7 mouse cellular contexts compared by ENCODE assay signal in the genomic region with DNA sequence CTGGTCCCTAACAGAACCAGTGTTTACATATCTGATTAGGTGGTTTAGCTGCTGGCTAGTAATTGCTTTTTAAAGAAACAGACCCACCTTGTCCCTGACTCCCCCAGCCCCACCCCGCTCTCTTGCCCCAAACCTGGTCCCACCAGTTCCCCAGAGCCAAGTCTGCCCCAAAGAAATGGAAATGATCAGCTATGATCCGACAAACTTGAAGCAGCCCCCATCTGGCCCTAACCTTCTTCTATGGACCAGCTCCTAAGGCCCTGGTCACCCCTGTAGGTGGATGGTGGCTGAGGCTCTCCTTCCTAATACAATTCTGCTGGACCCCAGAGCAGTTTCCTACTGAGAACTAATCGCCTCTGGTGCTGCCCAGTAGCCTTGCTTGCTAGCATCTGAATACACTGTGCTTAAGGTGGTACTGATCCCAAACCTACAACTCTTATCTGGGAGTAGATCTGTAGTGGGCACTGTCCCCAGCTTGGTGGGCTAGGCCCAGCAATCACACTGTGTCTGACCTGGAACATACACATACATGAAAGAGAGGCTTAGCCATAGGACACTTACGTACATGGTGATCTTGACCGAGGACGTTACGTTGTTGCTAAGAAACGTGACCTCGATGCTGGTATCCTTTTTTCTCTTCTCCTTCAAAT. TPM values are rescaled to one million over a fixed set of nuclear protein-coding genes. Genes with fewer than 3 reads are reported as not detected.
A peak's percentile ranks its signal among the peaks of the same experiment; 100 is the strongest.
DNase-seq lines count a peak whose midpoint lies in the region; ATAC-seq lines count a peak whose summit lies in the region.

No protein-coding gene starts in this region.

- peak overlapping the region; percentile 57 for H3K4me2 ChIP-seq in liver, embryonic 11.5 days
- H3K4me2 ChIP-seq in forebrain, embryonic 11.5 days (ENCODE audit: low read depth, low read length, severe bottlenecking): peak overlapping the region; percentile 54; the same call in 1 of the 2 replicates
- H3K4me2 ChIP-seq in intestine, embryonic 16.5 days (ENCODE audit: low read depth, low read length): peak overlapping the region; percentile 55
- H3K4me2 ChIP-seq in neural tube, embryonic 14.5 days (ENCODE audit: low read depth, low read length): peak overlapping the region; percentile 45

- no peaks in the 10 kb centered on the region for H3K27me3 ChIP-seq in liver, embryonic 11.5 days (replicated peaks; ENCODE audit: control insufficient read depth, insufficient read depth, low read length)
- H3K27me3 ChIP-seq in forebrain, embryonic 11.5 days (ENCODE audit: control insufficient read depth, insufficient read depth, low read length): no peaks in the 10 kb centered on the region
- H3K27me3 ChIP-seq in intestine, embryonic 16.5 days (replicated peaks; ENCODE audit: control insufficient read depth, insufficient read depth, low read length): no peaks in the 10 kb centered on the region
- no peaks in the 10 kb centered on the region for H3K27me3 ChIP-seq in neural tube, embryonic 14.5 days (ENCODE audit: control insufficient read depth, insufficient read depth, low read length)

- DNase-seq in liver, embryonic 11.5 days (ENCODE audit: low spot score): no peak
- no peak for DNase-seq in liver
- DNase-seq in forebrain, embryonic 11.5 days (ENCODE audit: low spot score): no peak
- DNase-seq in embryo, embryonic 10 days (ENCODE audit: low spot score): no peak
- no peak for DNase-seq in gastrocnemius, adult 18-20 months (ENCODE audit: low spot score)

- H3K4me1 ChIP-seq in liver, embryonic 11.5 days (replicated peaks; ENCODE audit: control insufficient read depth, insufficient read depth, low read length): peaks cover 10% of the 10 kb centered on the region
- H3K4me1 ChIP-seq in forebrain, embryonic 11.5 days (replicated peaks; ENCODE audit: control insufficient read depth, insufficient read depth, low read length): peaks cover 9% of the 10 kb centered on the region; the same call in 1 of the 2 replicates
- H3K4me1 ChIP-seq in intestine, embryonic 16.5 days (ENCODE audit: control insufficient read depth, insufficient read depth, low read length): peaks cover 11% of the 10 kb centered on the region; the same call in 1 of the 2 replicates
- peaks cover 11% of the 10 kb centered on the region; the same call in 1 of the 2 replicates for H3K4me1 ChIP-seq in neural tube, embryonic 14.5 days (ENCODE audit: control insufficient read depth, insufficient read depth, low read length)

- no peak overlapping the region for H3K4me3 ChIP-seq in liver, embryonic 11.5 days (ENCODE audit: low read depth, low read length)
- H3K4me3 ChIP-seq in forebrain, embryonic 11.5 days (ENCODE audit: low read depth, low read length): no peak overlapping the region
- H3K4me3 ChIP-seq in intestine, embryonic 16.5 days (ENCODE audit: low read length): peak overlapping the region; percentile 24
- no peak overlapping the region for H3K4me3 ChIP-seq in neural tube, embryonic 14.5 days (ENCODE audit: low read depth, low read length)

- 0 out of 2 replicates have a peak, but pooled peaks have one; percentile 3 for ATAC-seq in liver, embryonic 11.5 days (replicated peaks; ENCODE audit: low FRiP score)
- peak; percentile 39 for ATAC-seq in forebrain, embryonic 11.5 days (replicated peaks; ENCODE audit: low FRiP score)
- ATAC-seq in intestine, embryonic 16.5 days: no peak
- peak; percentile 33; the same call in 1 of the 2 replicates for ATAC-seq in neural tube, embryonic 14.5 days (ENCODE audit: low read depth)

- H3K36me3 ChIP-seq in liver, embryonic 11.5 days (ENCODE audit: control insufficient read depth, insufficient read depth, low read length): no peaks in the 10 kb centered on the region
- no peaks in the 10 kb centered on the region for H3K36me3 ChIP-seq in forebrain, embryonic 11.5 days (ENCODE audit: control insufficient read depth, insufficient read depth, low read length)
- no peaks in the 10 kb centered on the region for H3K36me3 ChIP-seq in intestine, embryonic 16.5 days (ENCODE audit: control insufficient read depth, insufficient read depth, low read length)
- H3K36me3 ChIP-seq in neural tube, embryonic 14.5 days (ENCODE audit: control insufficient read depth, insufficient read depth, low read length): no peaks in the 10 kb centered on the region

- WGBS in liver, embryonic 11.5 days: 72% methylated on average over 9 of the region's 9 CpGs
- 74% methylated on average over 9 of the region's 9 CpGs for WGBS in forebrain, embryonic 11.5 days
- WGBS in intestine, embryonic 16.5 days: 66% methylated on average over 9 of the region's 9 CpGs
- WGBS in neural tube, embryonic 14.5 days: 83% methylated on average over 9 of the region's 9 CpGs

- H3K27ac ChIP-seq in liver, embryonic 11.5 days (ENCODE audit: low read depth, low read length): peak overlapping the region; percentile 47; the same call in 1 of the 2 replicates
- H3K27ac ChIP-seq in forebrain, embryonic 11.5 days (ENCODE audit: low read depth, low read length): 0 out of 2 replicates have a peak overlapping the region, but pooled peaks have one; percentile 34
- H3K27ac ChIP-seq in intestine, embryonic 16.5 days (ENCODE audit: low read length): no peak overlapping the region
- H3K27ac ChIP-seq in neural tube, embryonic 14.5 days (ENCODE audit: low read depth, low read length): peak overlapping the region; percentile 76; the same call in 1 of the 2 replicates

- H3K9me3 ChIP-seq in liver, embryonic 11.5 days (ENCODE audit: control insufficient read depth, low read length): no peaks in the 10 kb centered on the region
- H3K9me3 ChIP-seq in forebrain, embryonic 11.5 days (ENCODE audit: control insufficient read depth, low read length): no peaks in the 10 kb centered on the region
- H3K9me3 ChIP-seq in intestine, embryonic 16.5 days (ENCODE audit: control insufficient read depth, low read length): no peaks in the 10 kb centered on the region
- H3K9me3 ChIP-seq in neural tube, embryonic 14.5 days (ENCODE audit: control insufficient read depth, low read length): no peaks in the 10 kb centered on the region

- peak overlapping the region; percentile 39 for H3K9ac ChIP-seq in liver, embryonic 11.5 days (ENCODE audit: low read depth, low read length)
- H3K9ac ChIP-seq in forebrain, embryonic 11.5 days (ENCODE audit: low read length): peak overlapping the region; percentile 37; the same call in 1 of the 2 replicates
- peak overlapping the region; percentile 60 for H3K9ac ChIP-seq in intestine, embryonic 16.5 days (ENCODE audit: low read depth, low read length)
- H3K9ac ChIP-seq in neural tube, embryonic 14.5 days (replicated peaks; ENCODE audit: low read depth, low read length): peak overlapping the region; percentile 26

RNA-seq across cellular contexts. Expression of gene Pla1a, which starts 32.5 kb away (rescaled TPM):
- polyA plus RNA-seq in liver, embryonic 11.5 days (2014; fragmentation: Nextera tagmentation; extraction: Ambion mirVana): 0.79 and 1.4 TPM in 2 replicates
- polyA plus RNA-seq in forebrain, embryonic 11.5 days (2014; fragmentation: Nextera tagmentation; extraction: Ambion mirVana): 0.15 and 0.25 TPM in 2 replicates
- polyA plus RNA-seq in intestine, embryonic 16.5 days (2015; fragmentation: Nextera tagmentation; extraction: Ambion mirVana): 1.3 and 1.9 TPM in 2 replicates
- 0.47 and 0.70 TPM in 2 replicates for polyA plus RNA-seq in neural tube, embryonic 14.5 days (2014; fragmentation: Nextera tagmentation; extraction: Ambion mirVana)
- 1 to 10 TPM; 3.3 to 6.8 TPM for total RNA-seq in gastrocnemius, adult 18-20 months (2021)

RNA-seq across cellular contexts. Expression of gene Popdc2, which starts 38.4 kb away (rescaled TPM):
- 14.8 and 15.8 TPM in 2 replicates for polyA plus RNA-seq in liver, embryonic 11.5 days (2014; fragmentation: Nextera tagmentation; extraction: Ambion mirVana)
- 0.56 and 1.4 TPM in 2 replicates for polyA plus RNA-seq in forebrain, embryonic 11.5 days (2014; fragmentation: Nextera tagmentation; extraction: Ambion mirVana)
- polyA plus RNA-seq in intestine, embryonic 16.5 days (2015; fragmentation: Nextera tagmentation; extraction: Ambion mirVana): 15.0 and 20.2 TPM in 2 replicates
- 0.62 and 0.71 TPM in 2 replicates for polyA plus RNA-seq in neural tube, embryonic 14.5 days (2014; fragmentation: Nextera tagmentation; extraction: Ambion mirVana)
- 10 to 100 TPM; 51.5 to 55.8 TPM for total RNA-seq in gastrocnemius, adult 18-20 months (2021)

RNA-seq across cellular contexts. Expression of gene Adprh, which starts 52.1 kb away (rescaled TPM):
- 92.0 and 92.1 TPM in 2 replicates for polyA plus RNA-seq in liver, embryonic 11.5 days (2014; fragmentation: Nextera tagmentation; extraction: Ambion mirVana)
- polyA plus RNA-seq in forebrain, embryonic 11.5 days (2014; fragmentation: Nextera tagmentation; extraction: Ambion mirVana): 135 and 137 TPM in 2 replicates
- 85.1 and 88.9 TPM in 2 replicates for polyA plus RNA-seq in intestine, embryonic 16.5 days (2015; fragmentation: Nextera tagmentation; extraction: Ambion mirVana)
- polyA plus RNA-seq in neural tube, embryonic 14.5 days (2014; fragmentation: Nextera tagmentation; extraction: Ambion mirVana): 130 and 141 TPM in 2 replicates
- 10 to 100 TPM; 16.4 to 18.1 TPM for total RNA-seq in gastrocnemius, adult 18-20 months (2021)

RNA-seq across cellular contexts. Expression of gene Gm21987, which starts 53.6 kb away (rescaled TPM):
- not detected in 2 replicates for polyA plus RNA-seq in liver, embryonic 11.5 days (2014; fragmentation: Nextera tagmentation; extraction: Ambion mirVana)
- not detected in 2 replicates for polyA plus RNA-seq in forebrain, embryonic 11.5 days (2014; fragmentation: Nextera tagmentation; extraction: Ambion mirVana)
- polyA plus RNA-seq in intestine, embryonic 16.5 days (2015; fragmentation: Nextera tagmentation; extraction: Ambion mirVana): 0.54 and 1.6 TPM in 2 replicates
- polyA plus RNA-seq in neural tube, embryonic 14.5 days (2014; fragmentation: Nextera tagmentation; extraction: Ambion mirVana): not detected in 2 replicates
- not detected for total RNA-seq in gastrocnemius, adult 18-20 months (2021)

RNA-seq across cellular contexts. Expression of gene Cox17, which starts 53.6 kb away (rescaled TPM):
- 441 and 497 TPM in 2 replicates for polyA plus RNA-seq in liver, embryonic 11.5 days (2014; fragmentation: Nextera tagmentation; extraction: Ambion mirVana)
- polyA plus RNA-seq in forebrain, embryonic 11.5 days (2014; fragmentation: Nextera tagmentation; extraction: Ambion mirVana): 118 and 119 TPM in 2 replicates
- polyA plus RNA-seq in intestine, embryonic 16.5 days (2015; fragmentation: Nextera tagmentation; extraction: Ambion mirVana): 223 and 249 TPM in 2 replicates
- polyA plus RNA-seq in neural tube, embryonic 14.5 days (2014; fragmentation: Nextera tagmentation; extraction: Ambion mirVana): 82.0 and 91.6 TPM in 2 replicates
- 100 to 1,000 TPM; 176 to 177 TPM for total RNA-seq in gastrocnemius, adult 18-20 months (2021)
